Mouse (Mus musculus) liver, embryonic 11.5 days (tissue): Measurements from ENCODE around the gene Zfp708. TPM values are rescaled to one million over a fixed set of nuclear protein-coding genes. Genes with fewer than 3 reads are reported as not detected.

ENCODE experiments used
- ATAC-seq: fragments of 200-750 bp; cut with Nextera tagmentation; replicated peaks from 2 replicates; pipeline ENCODE4 v1.8.0; 2017; ENCODE audit warnings: moderate number of reproducible peaks, mild to moderate bottlenecking, moderate TSS enrichment, moderate library complexity; ENCODE audit not compliant: low FRiP score
- DNase-seq: peaks from one replicate; pipeline ENCODE4 v3.0.0-alpha.2; 2017; ENCODE audit warnings: low spot score
- H3K27ac ChIP-seq: fragments of 300-500 bp; sonication (generic); 2 replicates; pipeline ENCODE4 v1.5.1; 2014; ENCODE audit warnings: mild to moderate bottlenecking, low read depth, low read length, control low read depth
- H3K27me3 ChIP-seq: fragments of 300-500 bp; sonication (generic); replicated peaks from 2 replicates; pipeline ENCODE4 v1.6.1; 2014; ENCODE audit warnings: low read length, mixed read lengths; ENCODE audit not compliant: control insufficient read depth, insufficient read depth
- H3K36me3 ChIP-seq: fragments of 300-500 bp; sonication (generic); 2 replicates; pipeline ENCODE4 v1.6.1; 2014; ENCODE audit warnings: mild to moderate bottlenecking, low read length, moderate library complexity, mixed read lengths; ENCODE audit not compliant: control insufficient read depth, insufficient read depth
- H3K4me1 ChIP-seq: fragments of 300-500 bp; sonication (generic); replicated peaks from 2 replicates; pipeline ENCODE4 v1.6.1; 2014; ENCODE audit warnings: low read length, mixed read lengths; ENCODE audit not compliant: control insufficient read depth, insufficient read depth
- H3K4me2 ChIP-seq: fragments of 300-500 bp; sonication (generic); 2 replicates; pipeline ENCODE4 v1.6.1; 2014; ENCODE audit warnings: mild to moderate bottlenecking, control low read depth, moderate library complexity
- H3K4me3 ChIP-seq: fragments of 300-500 bp; sonication (generic); 2 replicates; pipeline ENCODE4 v1.5.1; 2014; ENCODE audit warnings: low read depth, low read length, control low read depth
- H3K9ac ChIP-seq: fragments of 300-500 bp; sonication (generic); 2 replicates; pipeline ENCODE4 v1.6.1; 2014; ENCODE audit warnings: low read depth, low read length, control low read depth
- H3K9me3 ChIP-seq: fragments of 300-500 bp; sonication (generic); 2 replicates; pipeline ENCODE4 v1.6.1; 2016; ENCODE audit warnings: low read length, inconsistent platforms, mixed read lengths; ENCODE audit not compliant: control insufficient read depth
- WGBS: fragments of 180-500 bp; shearing (Covaris S2); extraction: QIAGEN DNeasy Blood & Tissue Kit; methylation state at CpG from one replicate; pipeline ENCODE4 v1.1.7; 2014; 5-methylcytosine and 5-hydroxymethylcytosine counted together
- polyA plus RNA-seq: library from polyadenylated mRNA; unstranded; fragments of >200 nt; fragmentation: Nextera tagmentation; extraction: Ambion mirVana; gene quantifications from 2 replicates; pipeline ENCODE4 v1.2.1, GENCODE M21; 2014

The Zfp708 gene
- polyA plus RNA-seq, 1 experiment from 2014 or later = 4.1 TPM

- Histone ChIP-seq H3K4me2 (no peak overlapping the region), H3K27me3 (no peaks in the 10 kb centered on the region), H3K36me3 (no peaks in the 10 kb centered on the region), H3K9me3 (no peaks in the 10 kb centered on the region), H3K9ac (no peak overlapping the region), H3K4me3 (no peak overlapping the region), H3K27ac (no peak overlapping the region), H3K4me1 (peaks cover 3% of the 10 kb centered on the region; the same call in 1 of the 2 replicates)
- 0 out of 2 replicates have a peak, but pooled peaks have one; percentile 9 for ATAC-seq
- 49% methylated on average over 7 of the region's 7 CpGs for WGBS
- no peak for DNase-seq
These were observed 35.3 kb downstream of the Zfp708 start for GRCm38 (mm10) chr13:67062427-67062826.

- H3K36me3 ChIP-seq = no peaks in the 10 kb centered on the region
- H3K27ac ChIP-seq = peak within 1 kb of the TSS; percentile 80
- H3K4me3 ChIP-seq = peak within 1 kb of the TSS; percentile 74
- H3K27me3 ChIP-seq = no peaks in the 10 kb centered on the region
- WGBS = under 1% methylated on average over 27 of the region's 27 CpGs
- no peaks in the 10 kb centered on the region for H3K9me3 ChIP-seq
- ATAC-seq = peak; percentile 98
- H3K4me2 ChIP-seq = peak within 1 kb of the TSS; percentile 71
- H3K9ac ChIP-seq = peak within 1 kb of the TSS; percentile 72
- peak; percentile 86 for DNase-seq
- peaks cover 3% of the 10 kb centered on the region; the same call in 1 of the 2 replicates for H3K4me1 ChIP-seq
These were observed 36.9 kb downstream of the Zfp708 start, which contains the start of gene Zfp712 for GRCm38 (mm10) chr13:67060786-67061358. Gene Zfp712 (minus strand): TSS chr13:67061170.

- DNase-seq = no peak
- H3K4me3 ChIP-seq = peak overlapping the region; percentile 74
- WGBS = 4% methylated on average over 12 of the region's 12 CpGs
- peak overlapping the region; percentile 71 for H3K4me2 ChIP-seq
- H3K9ac ChIP-seq = peak overlapping the region; percentile 72
- no peaks in the 10 kb centered on the region for H3K36me3 ChIP-seq
- peak overlapping the region; percentile 80 for H3K27ac ChIP-seq
- H3K27me3 ChIP-seq = no peaks in the 10 kb centered on the region
- ATAC-seq = peak; percentile 50
- peaks cover 3% of the 10 kb centered on the region; the same call in 1 of the 2 replicates for H3K4me1 ChIP-seq
- H3K9me3 ChIP-seq = no peaks in the 10 kb centered on the region
These were observed 37.5 kb downstream of the Zfp708 start for GRCm38 (mm10) chr13:67060161-67060785.

Other genes starting within 250 kb of the Zfp708 start
- gene Gm10767, start 193.1 kb downstream of the Zfp708 start, polyA plus RNA-seq = 0.81 and 1.0 TPM in 2 replicates
- 2.0 and 2.2 TPM in 2 replicates for gene Zfp712, start 36.8 kb downstream of the Zfp708 start, polyA plus RNA-seq
- gene Gm28557, start 10.6 kb upstream of the Zfp708 start, polyA plus RNA-seq = 2.3 and 3.6 TPM in 2 replicates
- gene Rslcan18, start 18.3 kb upstream of the Zfp708 start, polyA plus RNA-seq = 0.08 and 0.48 TPM in 2 replicates
- gene Zfp759, start 23.7 kb upstream of the Zfp708 start, polyA plus RNA-seq = 1.3 and 1.8 TPM in 2 replicates
- gene Rsl1, start 75.2 kb upstream of the Zfp708 start, polyA plus RNA-seq = 2.3 and 2.7 TPM in 2 replicates
- gene Zfp455, start 96.5 kb upstream of the Zfp708 start, polyA plus RNA-seq = 1.2 and 2.0 TPM in 2 replicates
- 0.95 and 0.97 TPM in 2 replicates for gene Zfp458, start 180.5 kb upstream of the Zfp708 start, polyA plus RNA-seq
- gene Zfp457, start 208.5 kb upstream of the Zfp708 start, polyA plus RNA-seq = 0.40 TPM in 1 of 2 replicates, not detected in the other
- gene Zfp595, start 234.6 kb upstream of the Zfp708 start, polyA plus RNA-seq = 2.0 and 2.3 TPM in 2 replicates